Mouse (Mus musculus): Measurements from ENCODE around the gene Galnt18. TPM values are rescaled to one million over a fixed set of nuclear protein-coding genes. Genes with fewer than 3 reads are reported as not detected.

Galnt18 gene
- 10 to 100 TPM; 53.8 to 55.0 TPM for total RNA-seq (2021)

GRCm38 (mm10) chr7:111779504-111780242, at the start of gene Galnt18:
TSS of gene Galnt18 (minus strand) at chr7:111779977.
- DNase-seq: peak; percentile 92 to 93

- no peak for DNase-seq
Measured at GRCm38 (mm10) chr7:111827337-111827736, 47.6 kb upstream of the Galnt18 start.

- DNase-seq: no peak
Measured at GRCm38 (mm10) chr7:111813093-111813492, 33.3 kb upstream of the Galnt18 start.

- no peak for DNase-seq
Measured at GRCm38 (mm10) chr7:111811036-111811435, 31.3 kb upstream of the Galnt18 start.

- no peak for DNase-seq
Measured at GRCm38 (mm10) chr7:111809796-111810195, 30.0 kb upstream of the Galnt18 start.

- DNase-seq: no peak
Measured at GRCm38 (mm10) chr7:111806083-111806482, 26.3 kb upstream of the Galnt18 start.

- no peak for DNase-seq
Measured at GRCm38 (mm10) chr7:111804646-111805045, 24.9 kb upstream of the Galnt18 start.

GRCm38 (mm10) chr7:111800785-111801184, 21.0 kb upstream of the Galnt18 start:
- DNase-seq: no peak

- no peak for DNase-seq
Measured at GRCm38 (mm10) chr7:111800120-111800519, 20.3 kb upstream of the Galnt18 start.

- no peak for DNase-seq
Measured at GRCm38 (mm10) chr7:111799021-111799420, 19.2 kb upstream of the Galnt18 start.

GRCm38 (mm10) chr7:111797337-111798010, 17.7 kb upstream of the Galnt18 start:
- DNase-seq: no peak

GRCm38 (mm10) chr7:111795059-111795458, 15.3 kb upstream of the Galnt18 start:
- no peak for DNase-seq

- no peak for DNase-seq
Measured at GRCm38 (mm10) chr7:111792154-111792553, 12.4 kb upstream of the Galnt18 start.

- no peak for DNase-seq
Measured at GRCm38 (mm10) chr7:111791347-111791746, 11.6 kb upstream of the Galnt18 start.

- DNase-seq: no peak
Measured at GRCm38 (mm10) chr7:111787921-111788320, 8.1 kb upstream of the Galnt18 start.

GRCm38 (mm10) chr7:111785478-111785877, 5.7 kb upstream of the Galnt18 start:
- peak; percentile 76 to 82 for DNase-seq

GRCm38 (mm10) chr7:111782126-111782525, 2.3 kb upstream of the Galnt18 start:
- peak; percentile 59 to 71 for DNase-seq

GRCm38 (mm10) chr7:111781316-111781715, 1.5 kb upstream of the Galnt18 start:
- DNase-seq: no peak

GRCm38 (mm10) chr7:111778789-111779503, 831 bp downstream of the Galnt18 start:
- peak in 1 of 2 experiments; percentile 34 for DNase-seq

GRCm38 (mm10) chr7:111778212-111778611, 1.6 kb downstream of the Galnt18 start:
- DNase-seq: no peak

GRCm38 (mm10) chr7:111777186-111777585, 2.6 kb downstream of the Galnt18 start:
- DNase-seq: no peak

GRCm38 (mm10) chr7:111776160-111776559, 3.6 kb downstream of the Galnt18 start:
- DNase-seq: no peak

GRCm38 (mm10) chr7:111772398-111772797, 7.4 kb downstream of the Galnt18 start:
- no peak for DNase-seq

All from layer of hippocampus, postnatal 36 days (tissue).